Comparison of ENCODE assay signal across 9 mouse cellular contexts in the genomic region with DNA sequence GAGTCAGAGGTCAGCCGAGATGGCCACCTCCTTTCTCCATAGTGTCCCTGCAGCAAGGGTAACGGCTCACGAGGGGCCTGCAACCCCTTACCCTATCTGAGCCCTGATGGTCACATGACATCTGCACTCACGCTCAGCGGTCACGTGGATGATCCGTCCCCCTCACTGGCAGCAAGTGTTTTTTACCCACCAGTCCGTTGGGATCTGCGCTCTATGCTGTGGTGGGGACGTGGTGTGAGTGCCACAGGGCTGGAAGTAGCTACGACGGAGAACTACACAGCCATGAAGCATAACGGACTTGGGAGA. TPM values are rescaled to one million over a fixed set of nuclear protein-coding genes. Genes with fewer than 3 reads are reported as not detected.
DNase-seq lines count a peak whose midpoint lies in the region; ATAC-seq and TF ChIP-seq lines count a peak whose summit lies in the region.
"Had no signal": no experiment of that assay in that cellular context is flagged by ENCODE, and none has a peak within 500 bp of the region (broad histone marks: within the 10 kb centered on the region; RNA-seq: fewer than 3 reads in every experiment).

No protein-coding gene starts in this region.

- peak overlapping the region; percentile 12 for H3ac ChIP-seq in C2C12 (ENCODE audit: control insufficient read depth, insufficient read length, low read depth)

- 34% methylated on average over 13 of the region's 13 CpGs for WGBS in hindbrain, embryonic 12.5 days
- 55% methylated on average over 13 of the region's 13 CpGs for WGBS in hindbrain, postnatal 0 days
- 74% methylated on average over 13 of the region's 13 CpGs for WGBS in bone marrow, adult 2 months
- 54% methylated on average over 13 of the region's 13 CpGs for WGBS in limb, embryonic 15.5 days

- H3K36me3 ChIP-seq in hindbrain, embryonic 12.5 days = peaks cover 19% of the 10 kb centered on the region
- H3K36me3 ChIP-seq in hindbrain, postnatal 0 days (ENCODE audit: insufficient read depth, low read length) = peaks cover 24% of the 10 kb centered on the region
- H3K36me3 ChIP-seq in C2C12 (ENCODE audit: control insufficient read depth, insufficient read depth) = peaks cover 85% of the 10 kb centered on the region
- H3K36me3 ChIP-seq in limb, embryonic 15.5 days = peaks cover 75% of the 10 kb centered on the region

- no peak for TF ChIP-seq POLR2A in bone marrow, adult 2 months (IDR thresholded peaks at IDR 0.05; ENCODE audit: borderline replicate concordance, control insufficient read depth, low read depth, low read length)

- H3K9ac ChIP-seq in hindbrain, embryonic 12.5 days = no peak overlapping the region
- no peak overlapping the region for H3K9ac ChIP-seq in hindbrain, postnatal 0 days (replicated peaks; ENCODE audit: low read length)
- no peak overlapping the region for H3K9ac ChIP-seq in limb, embryonic 15.5 days

- DNase-seq in hindbrain, postnatal 0 days (ENCODE audit: low spot score) = no peak
- no peak for DNase-seq in thymus, adult 18-20 months
- no peak for DNase-seq in cerebellum, adult 11 months

- H3K4me2 ChIP-seq in hindbrain, embryonic 12.5 days (replicated peaks) = 0 out of 2 replicates have a peak overlapping the region, but pooled peaks have one; percentile 1
- H3K4me2 ChIP-seq in hindbrain, postnatal 0 days (ENCODE audit: low read depth, low read length) = no peak overlapping the region
- H3K4me2 ChIP-seq in limb, embryonic 15.5 days = no peak overlapping the region

- ATAC-seq in hindbrain, embryonic 12.5 days (ENCODE audit: low FRiP score) = no peak
- ATAC-seq in hindbrain, postnatal 0 days = no peak
- no peak for ATAC-seq in limb, embryonic 15.5 days (ENCODE audit: insufficient number of reproducible peaks, low FRiP score, low TSS enrichment, low read depth)
- ATAC-seq: midbrain, embryonic 16.5 days had no signal

- peaks cover 73% of the 10 kb centered on the region for H3K4me1 ChIP-seq in hindbrain, embryonic 12.5 days
- peaks cover 25% of the 10 kb centered on the region for H3K4me1 ChIP-seq in hindbrain, postnatal 0 days (ENCODE audit: insufficient read depth, low read length)
- peaks cover 23% of the 10 kb centered on the region for H3K4me1 ChIP-seq in bone marrow, adult 2 months (ENCODE audit: control insufficient read depth, insufficient read depth, low read length)
- peaks cover 91% of the 10 kb centered on the region for H3K4me1 ChIP-seq in limb, embryonic 15.5 days

- peaks cover 31% of the 10 kb centered on the region for H3K79me3 ChIP-seq in C2C12 (ENCODE audit: low read depth)

- peaks cover 74% of the 10 kb centered on the region for H3K79me2 ChIP-seq in C2C12 (ENCODE audit: control insufficient read depth, insufficient read depth)

- no peaks in the 10 kb centered on the region for H3K9me3 ChIP-seq in hindbrain, embryonic 12.5 days (replicated peaks)
- H3K9me3 ChIP-seq in hindbrain, postnatal 0 days (ENCODE audit: low read length) = no peaks in the 10 kb centered on the region
- no peaks in the 10 kb centered on the region for H3K9me3 ChIP-seq in limb, embryonic 15.5 days

- TF ChIP-seq CTCF in hindbrain, postnatal 0 days (IDR thresholded peaks at IDR 0.05; ENCODE audit: low read depth) = no peak
- TF ChIP-seq CTCF in C2C12 (IDR thresholded peaks at IDR 0.05; ENCODE audit: control insufficient read depth, insufficient read depth, insufficient read length) = no peak
- TF ChIP-seq CTCF in bone marrow, adult 2 months (IDR thresholded peaks at IDR 0.05; ENCODE audit: control insufficient read depth, insufficient read depth, low read length) = no peak

- H3K27me3 ChIP-seq in hindbrain, embryonic 12.5 days = peaks cover 40% of the 10 kb centered on the region
- H3K27me3 ChIP-seq in hindbrain, postnatal 0 days (ENCODE audit: insufficient read depth, low read length) = no peaks in the 10 kb centered on the region
- H3K27me3 ChIP-seq in C2C12 (ENCODE audit: control insufficient read depth, insufficient read depth, insufficient read length) = no peaks in the 10 kb centered on the region
- H3K27me3 ChIP-seq in limb, embryonic 15.5 days = no peaks in the 10 kb centered on the region; the same call in 1 of the 2 replicates
- H3K27me3 ChIP-seq: Patski had no signal

- H3K27ac ChIP-seq in hindbrain, embryonic 12.5 days = no peak overlapping the region
- no peak overlapping the region for H3K27ac ChIP-seq in hindbrain, postnatal 0 days
- peak overlapping the region; percentile 75 for H3K27ac ChIP-seq in bone marrow, adult 2 months (ENCODE audit: control insufficient read depth, insufficient read depth, low read depth, low read length, poor library complexity)
- peak overlapping the region; percentile 93 for H3K27ac ChIP-seq in limb, embryonic 15.5 days

- no peak overlapping the region for H3K4me3 ChIP-seq in hindbrain, embryonic 12.5 days
- no peak overlapping the region for H3K4me3 ChIP-seq in hindbrain, postnatal 0 days (ENCODE audit: low read length)
- H3K4me3 ChIP-seq in C2C12 (ENCODE audit: insufficient read depth, poor library complexity, severe bottlenecking) = no peak overlapping the region
- no peak overlapping the region for H3K4me3 ChIP-seq in bone marrow, adult 2 months (replicated peaks; ENCODE audit: control insufficient read depth, low read depth, low read length)
- H3K4me3 ChIP-seq in limb, embryonic 15.5 days = no peak overlapping the region

TF ChIP-seq in C2C12, 6 proteins besides CTCF, POLR2A, EP300 and RAD21:
- no peak for TF ChIP-seq USF1 (IDR thresholded peaks at IDR 0.05; ENCODE audit: low read depth)

RNA-seq across cellular contexts. Expression of a gene that starts 15.5 kb away (rescaled TPM):
- 1.9 and 2.7 TPM in 2 replicates for polyA plus RNA-seq in hindbrain, embryonic 12.5 days (2016; fragmentation: Nextera tagmentation; extraction: Ambion mirVana)
- total RNA-seq in hindbrain, postnatal 0 days (2014; rRNA removed) = 2.9 and 3.7 TPM in 2 replicates
- polyA plus RNA-seq in hindbrain, postnatal 0 days (2015; fragmentation: Nextera tagmentation; extraction: Ambion mirVana) = 1.4 and 1.7 TPM in 2 replicates
- 0.32 TPM for polyA plus RNA-seq in C2C12 (2012; fragmentation: generic; extraction: Trizol)
- polyA plus RNA-seq in bone marrow, adult 2 months (2011; ENCODE audit: insufficient read depth, insufficient read length, low replicate concordance, missing spikeins) = 7.9 and 18.0 TPM in 2 replicates
- 2.9 and 3.6 TPM in 2 replicates for polyA plus RNA-seq in limb, embryonic 15.5 days (2015; fragmentation: Nextera tagmentation; extraction: Ambion mirVana)

RNA-seq across cellular contexts. Expression of a gene that starts 19.6 kb away (rescaled TPM):
- 1.1 and 2.4 TPM in 2 replicates for polyA plus RNA-seq in hindbrain, embryonic 12.5 days (2016; fragmentation: Nextera tagmentation; extraction: Ambion mirVana)
- total RNA-seq in hindbrain, postnatal 0 days (2014; rRNA removed) = 7.5 TPM in 2 replicates
- 2.7 and 4.0 TPM in 2 replicates for polyA plus RNA-seq in hindbrain, postnatal 0 days (2015; fragmentation: Nextera tagmentation; extraction: Ambion mirVana)
- polyA plus RNA-seq in C2C12 (2012; fragmentation: generic; extraction: Trizol) = 0.20 TPM
- not detected in 2 replicates for polyA plus RNA-seq in bone marrow, adult 2 months (2011; ENCODE audit: insufficient read depth, insufficient read length, low replicate concordance, missing spikeins)
- polyA plus RNA-seq in limb, embryonic 15.5 days (2015; fragmentation: Nextera tagmentation; extraction: Ambion mirVana) = 0.51 and 1.7 TPM in 2 replicates

RNA-seq across cellular contexts. Expression of a gene that starts 24.1 kb away (rescaled TPM):
- polyA plus RNA-seq in hindbrain, embryonic 12.5 days (2016; fragmentation: Nextera tagmentation; extraction: Ambion mirVana) = 5.7 and 5.9 TPM in 2 replicates
- 2.1 and 3.3 TPM in 2 replicates for total RNA-seq in hindbrain, postnatal 0 days (2014; rRNA removed)
- 5.3 and 7.0 TPM in 2 replicates for polyA plus RNA-seq in hindbrain, postnatal 0 days (2015; fragmentation: Nextera tagmentation; extraction: Ambion mirVana)
- polyA plus RNA-seq in C2C12 (2012; fragmentation: generic; extraction: Trizol) = 1.7 TPM
- polyA plus RNA-seq in bone marrow, adult 2 months (2011; ENCODE audit: insufficient read depth, insufficient read length, low replicate concordance, missing spikeins) = 3.4 and 4.3 TPM in 2 replicates
- 2.1 and 3.1 TPM in 2 replicates for polyA plus RNA-seq in limb, embryonic 15.5 days (2015; fragmentation: Nextera tagmentation; extraction: Ambion mirVana)

RNA-seq across cellular contexts. Expression of a gene that starts 24.1 kb away (rescaled TPM):
- 62.7 and 67.5 TPM in 2 replicates for polyA plus RNA-seq in hindbrain, embryonic 12.5 days (2016; fragmentation: Nextera tagmentation; extraction: Ambion mirVana)
- total RNA-seq in hindbrain, postnatal 0 days (2014; rRNA removed) = 146 TPM in 2 replicates
- polyA plus RNA-seq in hindbrain, postnatal 0 days (2015; fragmentation: Nextera tagmentation; extraction: Ambion mirVana) = 111 and 114 TPM in 2 replicates
- 148 TPM for polyA plus RNA-seq in C2C12 (2012; fragmentation: generic; extraction: Trizol)
- 14.6 and 23.0 TPM in 2 replicates for polyA plus RNA-seq in bone marrow, adult 2 months (2011; ENCODE audit: insufficient read depth, insufficient read length, low replicate concordance, missing spikeins)
- polyA plus RNA-seq in limb, embryonic 15.5 days (2015; fragmentation: Nextera tagmentation; extraction: Ambion mirVana) = 79.8 and 88.7 TPM in 2 replicates

RNA-seq across cellular contexts. Expression of a gene that starts 30.1 kb away (rescaled TPM):
- 132 and 134 TPM in 2 replicates for polyA plus RNA-seq in hindbrain, embryonic 12.5 days (2016; fragmentation: Nextera tagmentation; extraction: Ambion mirVana)
- total RNA-seq in hindbrain, postnatal 0 days (2014; rRNA removed) = 106 and 118 TPM in 2 replicates
- polyA plus RNA-seq in hindbrain, postnatal 0 days (2015; fragmentation: Nextera tagmentation; extraction: Ambion mirVana) = 131 and 134 TPM in 2 replicates
- 61.6 TPM for polyA plus RNA-seq in C2C12 (2012; fragmentation: generic; extraction: Trizol)
- 126 and 131 TPM in 2 replicates for polyA plus RNA-seq in bone marrow, adult 2 months (2011; ENCODE audit: insufficient read depth, insufficient read length, low replicate concordance, missing spikeins)
- polyA plus RNA-seq in limb, embryonic 15.5 days (2015; fragmentation: Nextera tagmentation; extraction: Ambion mirVana) = 82.2 and 90.9 TPM in 2 replicates

Comparison
In these comparisons a context has a peak if more than half of its experiments do, and no peak if none do; other contexts are left out.
1. H3K27ac ChIP-seq: peak in bone marrow, adult 2 months (single experiment) and limb, embryonic 15.5 days (single experiment); none in hindbrain, embryonic 12.5 days (single experiment) and hindbrain, postnatal 0 days (single experiment).